Mouse (Mus musculus): ENCODE measurements around the gene Il18r1. TPM values are rescaled to one million over a fixed set of nuclear protein-coding genes. Genes with fewer than 3 reads are reported as not detected.

The Il18r1 gene
- polyA plus RNA-seq, 1 experiment from 2014 or later: 4.4 TPM

DNA sequence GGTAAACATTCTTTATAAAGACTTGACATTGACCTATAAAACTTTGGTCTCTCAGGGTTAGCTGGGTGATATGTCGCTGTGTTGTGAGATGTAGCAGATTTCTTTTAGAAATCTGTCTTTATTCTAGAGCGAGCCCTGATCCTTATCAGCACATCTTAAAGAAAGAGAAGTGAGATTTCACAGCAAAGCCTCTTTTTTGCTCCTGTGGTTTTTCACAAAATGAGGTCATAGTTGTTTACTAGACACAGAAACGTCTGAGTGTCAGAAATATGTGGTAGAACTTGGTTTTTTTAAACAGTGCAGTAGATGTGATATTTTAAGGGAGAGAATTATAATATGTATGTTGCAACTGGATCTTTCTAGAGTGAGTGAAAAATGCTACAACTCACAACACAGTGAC, 10.3 kb downstream of the Il18r1 start:
- no peak for ATAC-seq
- WGBS: 56% methylated on average over 3 of the region's 3 CpGs

GRCm38 (mm10) chr1:40476756-40477155, 11.4 kb downstream of the Il18r1 start:
- WGBS: 64% methylated on average over 4 of the region's 4 CpGs
- Histone ChIP-seq H3K9ac (ENCODE audit: low read depth, low read length) (no peak overlapping the region), H3K4me2 (replicated peaks; ENCODE audit: low read depth) (no peak overlapping the region), H3K27me3 (replicated peaks; ENCODE audit: control insufficient read depth, insufficient read depth, low read length) (no peaks in the 10 kb centered on the region), H3K4me3 (ENCODE audit: low read depth, low read length) (no peak overlapping the region), H3K4me1 (replicated peaks; ENCODE audit: control insufficient read depth, insufficient read depth, low read length) (no peaks in the 10 kb centered on the region), H3K27ac (ENCODE audit: low read depth, low read length) (no peak overlapping the region), H3K36me3 (ENCODE audit: control insufficient read depth, insufficient read depth) (no peaks in the 10 kb centered on the region), H3K9me3 (ENCODE audit: control insufficient read depth) (no peaks in the 10 kb centered on the region)
- TF ChIP-seq CTCF (IDR thresholded peaks at IDR 0.05; ENCODE audit: low read depth): no peak
- no peak for ATAC-seq

More for the DNA sequence above, 10.3 kb downstream of the Il18r1 start:
- Histone ChIP-seq H3K4me1 (replicated peaks; ENCODE audit: control insufficient read depth, insufficient read depth, low read length) (no peaks in the 10 kb centered on the region), H3K4me2 (replicated peaks; ENCODE audit: low read depth) (no peak overlapping the region), H3K36me3 (ENCODE audit: control insufficient read depth, insufficient read depth) (no peaks in the 10 kb centered on the region), H3K27me3 (replicated peaks; ENCODE audit: control insufficient read depth, insufficient read depth, low read length) (no peaks in the 10 kb centered on the region), H3K4me3 (ENCODE audit: low read depth, low read length) (no peak overlapping the region), H3K27ac (ENCODE audit: low read depth, low read length) (no peak overlapping the region), H3K9ac (ENCODE audit: low read depth, low read length) (no peak overlapping the region), H3K9me3 (ENCODE audit: control insufficient read depth) (no peaks in the 10 kb centered on the region)
- no peak for TF ChIP-seq CTCF (IDR thresholded peaks at IDR 0.05; ENCODE audit: low read depth)

DNA sequence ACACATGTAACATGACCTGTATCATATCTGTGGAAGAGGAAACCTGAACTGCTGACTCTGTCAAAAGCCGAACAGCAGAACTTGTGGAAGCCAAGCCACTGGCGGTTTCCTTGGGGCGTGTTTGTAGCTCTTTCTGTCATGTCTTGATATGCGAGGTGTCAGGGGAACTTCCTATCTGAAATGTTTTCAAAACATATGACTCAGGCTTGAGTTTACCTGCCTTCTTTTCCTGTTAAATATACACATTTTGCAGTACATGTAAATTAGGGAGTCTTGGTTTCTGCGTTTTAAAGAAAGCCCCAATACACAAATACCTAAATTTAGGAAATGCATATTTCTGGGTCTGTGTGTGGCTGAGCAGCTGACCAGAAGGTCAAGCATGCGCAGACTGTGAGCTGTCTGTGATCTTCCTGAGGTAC, 14.2 kb downstream of the Il18r1 start:
- ATAC-seq: no peak
- no peak for TF ChIP-seq CTCF (IDR thresholded peaks at IDR 0.05; ENCODE audit: low read depth)
- Histone ChIP-seq H3K36me3 (ENCODE audit: control insufficient read depth, insufficient read depth) (no peaks in the 10 kb centered on the region), H3K9me3 (ENCODE audit: control insufficient read depth) (no peaks in the 10 kb centered on the region), H3K9ac (ENCODE audit: low read depth, low read length) (no peak overlapping the region), H3K4me3 (ENCODE audit: low read depth, low read length) (no peak overlapping the region), H3K4me1 (replicated peaks; ENCODE audit: control insufficient read depth, insufficient read depth, low read length) (no peaks in the 10 kb centered on the region), H3K4me2 (replicated peaks; ENCODE audit: low read depth) (no peak overlapping the region), H3K27ac (ENCODE audit: low read depth, low read length) (no peak overlapping the region), H3K27me3 (replicated peaks; ENCODE audit: control insufficient read depth, insufficient read depth, low read length) (no peaks in the 10 kb centered on the region)
- 69% methylated on average over 6 of the region's 6 CpGs for WGBS

- Histone ChIP-seq H3K4me2 (replicated peaks; ENCODE audit: low read depth) (no peak overlapping the region), H3K4me1 (replicated peaks; ENCODE audit: control insufficient read depth, insufficient read depth, low read length) (no peaks in the 10 kb centered on the region), H3K36me3 (ENCODE audit: control insufficient read depth, insufficient read depth) (no peaks in the 10 kb centered on the region), H3K27ac (ENCODE audit: low read depth, low read length) (no peak overlapping the region), H3K4me3 (ENCODE audit: low read depth, low read length) (no peak overlapping the region), H3K9me3 (ENCODE audit: control insufficient read depth) (no peaks in the 10 kb centered on the region), H3K27me3 (replicated peaks; ENCODE audit: control insufficient read depth, insufficient read depth, low read length) (no peaks in the 10 kb centered on the region), H3K9ac (ENCODE audit: low read depth, low read length) (no peak overlapping the region)
- no peak for TF ChIP-seq CTCF (IDR thresholded peaks at IDR 0.05; ENCODE audit: low read depth)
- ATAC-seq: no peak
- 80% methylated on average over 4 of the region's 4 CpGs for WGBS
Measured at GRCm38 (mm10) chr1:40494594-40494993, 29.2 kb downstream of the Il18r1 start.

- Histone ChIP-seq H3K4me2 (replicated peaks; ENCODE audit: low read depth) (no peak overlapping the region), H3K36me3 (ENCODE audit: control insufficient read depth, insufficient read depth) (no peaks in the 10 kb centered on the region), H3K9ac (ENCODE audit: low read depth, low read length) (no peak overlapping the region), H3K27ac (ENCODE audit: low read depth, low read length) (no peak overlapping the region), H3K4me3 (ENCODE audit: low read depth, low read length) (no peak overlapping the region), H3K27me3 (replicated peaks; ENCODE audit: control insufficient read depth, insufficient read depth, low read length) (no peaks in the 10 kb centered on the region), H3K9me3 (ENCODE audit: control insufficient read depth) (no peaks in the 10 kb centered on the region), H3K4me1 (replicated peaks; ENCODE audit: control insufficient read depth, insufficient read depth, low read length) (no peaks in the 10 kb centered on the region)
- TF ChIP-seq CTCF (IDR thresholded peaks at IDR 0.05; ENCODE audit: low read depth): no peak
- ATAC-seq: no peak
- 83% methylated on average over 1 of the region's 1 CpGs for WGBS
Measured at GRCm38 (mm10) chr1:40499708-40500107, 34.4 kb downstream of the Il18r1 start.

GRCm38 (mm10) chr1:40501126-40501525, 35.8 kb downstream of the Il18r1 start:
- Histone ChIP-seq H3K4me2 (replicated peaks; ENCODE audit: low read depth) (no peak overlapping the region), H3K27ac (ENCODE audit: low read depth, low read length) (no peak overlapping the region), H3K4me1 (replicated peaks; ENCODE audit: control insufficient read depth, insufficient read depth, low read length) (no peaks in the 10 kb centered on the region), H3K27me3 (replicated peaks; ENCODE audit: control insufficient read depth, insufficient read depth, low read length) (no peaks in the 10 kb centered on the region), H3K36me3 (ENCODE audit: control insufficient read depth, insufficient read depth) (no peaks in the 10 kb centered on the region), H3K4me3 (ENCODE audit: low read depth, low read length) (no peak overlapping the region), H3K9me3 (ENCODE audit: control insufficient read depth) (no peaks in the 10 kb centered on the region), H3K9ac (ENCODE audit: low read depth, low read length) (no peak overlapping the region)
- 0 out of 2 replicates have a peak, but pooled peaks have one; percentile 6 for ATAC-seq
- TF ChIP-seq CTCF (IDR thresholded peaks at IDR 0.05; ENCODE audit: low read depth): no peak
- 84% methylated on average over 4 of the region's 4 CpGs for WGBS

Measured in intestine, postnatal 0 days (tissue).